Mouse (Mus musculus): Measurements from ENCODE around the gene Scoc. TPM values are rescaled to one million over a fixed set of nuclear protein-coding genes. Genes with fewer than 3 reads are reported as not detected.

Gene Scoc
- polyA plus RNA-seq, 1 experiment from 2014 or later, result 79.9 TPM

DNA sequence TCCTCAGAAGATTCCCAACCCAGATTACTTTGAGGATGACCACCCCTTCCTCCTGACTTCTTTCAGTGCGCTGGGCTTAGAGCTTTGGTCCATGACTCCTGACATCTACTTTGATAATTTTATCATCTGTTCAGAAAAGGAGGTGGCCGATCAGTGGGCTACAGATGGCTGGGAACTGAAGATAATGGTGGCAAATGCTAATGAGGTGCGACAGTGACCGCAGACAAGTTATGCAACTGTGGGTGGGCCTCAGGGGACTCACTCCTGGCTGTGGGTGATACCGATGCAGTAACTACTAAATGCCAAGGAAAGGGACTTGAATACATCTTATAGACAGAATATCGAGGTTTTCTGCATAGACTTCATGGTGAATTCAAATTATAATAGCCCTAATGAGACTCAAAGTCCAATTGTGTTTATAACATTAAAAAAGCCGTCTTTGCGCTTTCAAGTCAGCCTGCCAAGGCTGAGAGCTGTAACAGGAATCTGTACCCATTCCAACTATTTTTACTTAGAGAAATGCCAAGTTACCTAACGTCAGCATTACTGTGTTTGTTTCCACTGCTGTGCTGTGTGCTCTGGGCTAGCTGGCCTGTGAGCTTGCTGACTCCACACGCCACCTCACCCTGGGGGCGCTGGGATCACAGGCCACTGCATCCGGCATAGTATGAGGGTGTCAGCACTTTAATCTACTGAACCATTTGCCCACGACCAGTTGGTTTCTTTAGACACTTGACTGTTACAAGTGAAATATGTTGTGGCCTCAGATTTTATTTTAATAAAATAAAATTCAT lies 35.0 kb downstream of the Scoc start:
- H3K9me3 ChIP-seq (ENCODE audit: control insufficient read depth, low read length), result no peaks in the 10 kb centered on the region
- no peak overlapping the region for H3K9ac ChIP-seq (ENCODE audit: low read length)
- no peak for ATAC-seq (ENCODE audit: insufficient number of reproducible peaks, insufficient read depth, low FRiP score, low read depth)
- H3K27ac ChIP-seq (replicated peaks in 1 of 2; ENCODE audit: control insufficient read depth in 1 of 2, insufficient read depth in 1 of 2, low read depth in 2 of 2, low read length in 2 of 2), result no peak overlapping the region
- 70% methylated on average over 13 of the region's 13 CpGs for WGBS
- H3K4me3 ChIP-seq (ENCODE audit: control insufficient read depth in 1 of 2, insufficient read depth in 1 of 2, low read depth in 1 of 2, low read length in 2 of 2), result no peak overlapping the region
- H3K4me1 ChIP-seq (ENCODE audit: control insufficient read depth in 2 of 2, insufficient read depth in 2 of 2, low read length in 2 of 2), result peaks cover 0 to 8% of the 10 kb centered on the region in 2 experiments; a peak in 1 of 4 replicates
- H3K4me2 ChIP-seq (ENCODE audit: low read length), result no peak overlapping the region
- peaks cover 35% of the 10 kb centered on the region for H3K27me3 ChIP-seq (ENCODE audit: control insufficient read depth, insufficient read depth, low read length)
- H3K36me3 ChIP-seq (ENCODE audit: control insufficient read depth, insufficient read depth, low read length), result no peaks in the 10 kb centered on the region

DNA sequence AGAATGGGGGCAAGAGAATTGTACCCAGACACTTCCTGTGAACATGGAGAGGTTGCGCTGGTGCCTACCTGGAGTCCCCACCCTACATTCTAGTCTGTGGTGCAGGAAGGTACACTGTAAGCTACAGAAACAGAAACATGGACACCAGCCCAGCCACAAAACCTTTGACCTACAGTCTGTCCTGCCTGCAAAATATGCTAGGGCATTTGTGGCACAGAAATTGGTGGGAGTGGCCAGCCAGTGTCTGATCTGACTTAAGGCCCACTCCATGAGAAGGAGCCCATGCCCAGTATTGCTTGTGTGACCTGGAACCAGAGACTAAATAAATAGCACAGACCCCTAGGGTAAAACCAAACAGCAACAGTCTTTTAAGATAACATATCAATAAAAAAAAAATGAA lies 36.8 kb downstream of the Scoc start:
- no peaks in the 10 kb centered on the region for H3K9me3 ChIP-seq (ENCODE audit: control insufficient read depth, low read length)
- H3K27ac ChIP-seq (replicated peaks in 1 of 2; ENCODE audit: control insufficient read depth in 1 of 2, insufficient read depth in 1 of 2, low read depth in 2 of 2, low read length in 2 of 2), result no peak overlapping the region
- no peak overlapping the region for H3K4me2 ChIP-seq (ENCODE audit: low read length)
- no peaks in the 10 kb centered on the region for H3K36me3 ChIP-seq (ENCODE audit: control insufficient read depth, insufficient read depth, low read length)
- H3K27me3 ChIP-seq (ENCODE audit: control insufficient read depth, insufficient read depth, low read length), result peaks cover 35% of the 10 kb centered on the region
- no peak overlapping the region for H3K4me3 ChIP-seq (ENCODE audit: control insufficient read depth in 1 of 2, insufficient read depth in 1 of 2, low read depth in 1 of 2, low read length in 2 of 2)
- WGBS, result 86% methylated on average over 1 of the region's 1 CpGs
- no peak for ATAC-seq (ENCODE audit: insufficient number of reproducible peaks, insufficient read depth, low FRiP score, low read depth)
- H3K9ac ChIP-seq (ENCODE audit: low read length), result no peak overlapping the region
- H3K4me1 ChIP-seq (ENCODE audit: control insufficient read depth in 2 of 2, insufficient read depth in 2 of 2, low read length in 2 of 2), result peaks cover 0 to 3% of the 10 kb centered on the region in 2 experiments; a peak in 1 of 4 replicates

DNA sequence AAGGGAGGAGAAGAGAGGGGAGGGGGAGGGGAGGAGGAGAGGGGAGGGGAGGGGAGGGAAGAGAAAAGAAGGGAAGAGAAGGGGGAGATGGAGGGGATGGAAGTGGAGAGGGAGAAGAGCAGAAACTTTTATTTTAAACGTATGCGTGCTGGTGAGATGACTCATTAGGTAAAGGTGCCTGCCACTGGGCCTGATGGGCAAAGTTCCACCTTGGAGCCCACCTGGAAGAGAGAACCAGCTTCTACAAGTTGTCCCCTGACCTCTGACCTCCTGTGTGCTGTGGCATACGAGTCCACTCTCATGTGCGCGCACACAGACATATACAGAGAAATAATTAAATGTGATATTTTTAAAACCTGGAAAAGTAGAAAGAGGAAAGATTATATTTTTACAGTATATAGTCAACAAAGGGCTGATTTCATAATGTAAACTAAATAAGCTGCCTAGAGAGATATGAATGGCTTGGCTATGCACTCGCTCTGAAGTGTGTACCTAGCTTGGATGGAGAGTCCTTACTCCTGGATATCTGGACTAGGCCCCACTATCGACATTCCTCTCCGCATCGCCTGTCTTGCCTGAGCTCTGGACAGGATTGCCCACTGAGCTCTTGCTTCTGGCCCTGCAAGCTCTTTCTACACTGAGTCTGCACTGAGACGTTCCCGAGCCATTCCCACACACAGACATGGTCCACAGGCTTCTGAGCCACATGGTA lies 39.2 kb downstream of the Scoc start:
- no peak overlapping the region for H3K9ac ChIP-seq (ENCODE audit: low read length)
- 87% methylated on average over 11 of the region's 11 CpGs for WGBS
- no peaks in the 10 kb centered on the region for H3K9me3 ChIP-seq (ENCODE audit: control insufficient read depth, low read length)
- H3K27me3 ChIP-seq (ENCODE audit: control insufficient read depth, insufficient read depth, low read length), result peaks cover 21% of the 10 kb centered on the region
- H3K27ac ChIP-seq (replicated peaks in 1 of 2; ENCODE audit: control insufficient read depth in 1 of 2, insufficient read depth in 1 of 2, low read depth in 2 of 2, low read length in 2 of 2), result no peak overlapping the region
- no peaks in the 10 kb centered on the region for H3K36me3 ChIP-seq (ENCODE audit: control insufficient read depth, insufficient read depth, low read length)
- no peaks in the 10 kb centered on the region for H3K4me1 ChIP-seq (ENCODE audit: control insufficient read depth in 2 of 2, insufficient read depth in 2 of 2, low read length in 2 of 2)
- no peak overlapping the region for H3K4me3 ChIP-seq (ENCODE audit: control insufficient read depth in 1 of 2, insufficient read depth in 1 of 2, low read depth in 1 of 2, low read length in 2 of 2)
- no peak for ATAC-seq (ENCODE audit: insufficient number of reproducible peaks, insufficient read depth, low FRiP score, low read depth)
- H3K4me2 ChIP-seq (ENCODE audit: low read length), result no peak overlapping the region

DNA sequence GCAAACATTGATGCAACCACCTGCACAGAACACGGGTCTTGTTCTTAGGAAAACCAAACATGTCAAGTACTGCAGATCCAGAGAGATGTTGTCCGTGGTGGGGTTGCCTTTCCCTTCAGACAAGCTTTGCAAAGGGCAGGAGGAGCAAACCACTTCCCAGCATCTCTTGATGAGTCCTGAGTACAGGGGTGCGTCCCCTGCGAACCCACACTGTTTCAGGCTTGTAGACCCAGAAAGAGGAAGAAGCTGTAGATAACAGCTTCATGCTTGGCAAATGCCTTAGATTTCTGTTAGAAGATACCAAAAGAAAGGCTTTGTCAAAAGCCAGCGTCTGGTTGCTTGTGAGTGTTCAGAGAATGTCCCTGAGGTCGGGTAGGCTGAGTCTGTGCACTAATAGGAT lies 40.2 kb downstream of the Scoc start:
- H3K9me3 ChIP-seq (ENCODE audit: control insufficient read depth, low read length), result no peaks in the 10 kb centered on the region
- peaks cover 13% of the 10 kb centered on the region for H3K27me3 ChIP-seq (ENCODE audit: control insufficient read depth, insufficient read depth, low read length)
- H3K4me1 ChIP-seq (ENCODE audit: control insufficient read depth in 2 of 2, insufficient read depth in 2 of 2, low read length in 2 of 2), result no peaks in the 10 kb centered on the region
- H3K4me2 ChIP-seq (ENCODE audit: low read length), result no peak overlapping the region
- no peak overlapping the region for H3K9ac ChIP-seq (ENCODE audit: low read length)
- no peak for ATAC-seq (ENCODE audit: insufficient number of reproducible peaks, insufficient read depth, low FRiP score, low read depth)
- 67% methylated on average over 6 of the region's 6 CpGs for WGBS
- no peaks in the 10 kb centered on the region for H3K36me3 ChIP-seq (ENCODE audit: control insufficient read depth, insufficient read depth, low read length)
- H3K27ac ChIP-seq (replicated peaks in 1 of 2; ENCODE audit: control insufficient read depth in 1 of 2, insufficient read depth in 1 of 2, low read depth in 2 of 2, low read length in 2 of 2), result no peak overlapping the region
- H3K4me3 ChIP-seq (ENCODE audit: control insufficient read depth in 1 of 2, insufficient read depth in 1 of 2, low read depth in 1 of 2, low read length in 2 of 2), result no peak overlapping the region

DNA sequence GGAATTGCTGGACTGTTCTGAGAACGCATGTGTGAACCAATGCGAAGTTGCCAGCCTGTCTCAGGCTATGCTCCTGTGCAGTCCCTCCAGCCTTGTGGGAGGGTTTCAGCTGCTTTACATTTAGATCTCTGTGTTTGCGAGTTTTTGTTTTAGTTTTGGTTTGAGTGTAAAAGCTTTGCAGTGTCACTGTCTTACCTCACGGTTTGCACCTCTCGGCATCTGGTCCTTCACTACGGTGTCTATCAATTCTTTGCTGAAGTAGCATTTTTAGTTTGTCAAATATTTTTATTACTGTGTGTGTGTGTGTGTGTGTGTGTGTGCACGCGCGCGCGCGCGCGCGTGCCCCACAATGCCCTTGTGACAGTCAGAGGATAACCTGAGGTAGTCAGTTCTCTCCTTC lies 41.3 kb downstream of the Scoc start:
- Histone ChIP-seq H3K4me2 (ENCODE audit: low read length) (no peak overlapping the region), H3K9ac (ENCODE audit: low read length) (no peak overlapping the region), H3K4me3 (ENCODE audit: control insufficient read depth in 1 of 2, insufficient read depth in 1 of 2, low read depth in 1 of 2, low read length in 2 of 2) (no peak overlapping the region), H3K27me3 (ENCODE audit: control insufficient read depth, insufficient read depth, low read length) (peaks cover 11% of the 10 kb centered on the region), H3K9me3 (ENCODE audit: control insufficient read depth, low read length) (no peaks in the 10 kb centered on the region), H3K27ac (replicated peaks in 1 of 2; ENCODE audit: control insufficient read depth in 1 of 2, insufficient read depth in 1 of 2, low read depth in 2 of 2, low read length in 2 of 2) (no peak overlapping the region), H3K4me1 (ENCODE audit: control insufficient read depth in 2 of 2, insufficient read depth in 2 of 2, low read length in 2 of 2) (no peaks in the 10 kb centered on the region), H3K36me3 (ENCODE audit: control insufficient read depth, insufficient read depth, low read length) (no peaks in the 10 kb centered on the region)
- WGBS, result 91% methylated on average over 15 of the region's 15 CpGs
- no peak for ATAC-seq (ENCODE audit: insufficient number of reproducible peaks, insufficient read depth, low FRiP score, low read depth)

DNA sequence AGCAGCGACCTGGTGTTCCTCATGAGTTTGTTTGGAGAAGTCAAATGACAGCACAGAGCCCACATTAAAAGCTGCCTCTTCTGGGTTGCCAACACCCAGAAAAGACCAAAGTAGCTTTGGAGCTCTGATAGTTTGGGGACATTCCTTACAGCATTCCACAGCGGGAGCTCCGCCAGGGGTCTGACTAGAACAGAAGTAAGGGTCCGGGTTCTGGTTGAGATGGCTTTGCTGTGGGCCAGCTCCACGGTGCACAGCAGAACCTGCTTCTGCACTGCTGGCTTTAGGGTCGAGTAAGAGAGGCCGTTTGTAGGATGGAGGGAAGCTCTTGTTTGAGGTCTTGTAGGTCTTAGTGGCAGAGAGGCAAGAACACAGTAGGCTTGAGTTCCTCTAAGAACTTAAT lies 49.7 kb downstream of the Scoc start:
- H3K4me1 ChIP-seq (ENCODE audit: control insufficient read depth in 2 of 2, insufficient read depth in 2 of 2, low read length in 2 of 2), result no peaks in the 10 kb centered on the region
- H3K4me3 ChIP-seq (ENCODE audit: control insufficient read depth in 1 of 2, insufficient read depth in 1 of 2, low read depth in 1 of 2, low read length in 2 of 2), result no peak overlapping the region
- H3K36me3 ChIP-seq (ENCODE audit: control insufficient read depth, insufficient read depth, low read length), result no peaks in the 10 kb centered on the region
- no peak overlapping the region for H3K9ac ChIP-seq (ENCODE audit: low read length)
- H3K27me3 ChIP-seq (ENCODE audit: control insufficient read depth, insufficient read depth, low read length), result peaks cover 11% of the 10 kb centered on the region; the same call in 1 of the 2 replicates
- no peak overlapping the region for H3K27ac ChIP-seq (replicated peaks in 1 of 2; ENCODE audit: control insufficient read depth in 1 of 2, insufficient read depth in 1 of 2, low read depth in 2 of 2, low read length in 2 of 2)
- ATAC-seq (ENCODE audit: insufficient number of reproducible peaks, insufficient read depth, low FRiP score, low read depth), result no peak
- WGBS, result 48% methylated on average over 7 of the region's 7 CpGs
- no peak overlapping the region for H3K4me2 ChIP-seq (ENCODE audit: low read length)
- H3K9me3 ChIP-seq (ENCODE audit: control insufficient read depth, low read length), result no peaks in the 10 kb centered on the region

DNA sequence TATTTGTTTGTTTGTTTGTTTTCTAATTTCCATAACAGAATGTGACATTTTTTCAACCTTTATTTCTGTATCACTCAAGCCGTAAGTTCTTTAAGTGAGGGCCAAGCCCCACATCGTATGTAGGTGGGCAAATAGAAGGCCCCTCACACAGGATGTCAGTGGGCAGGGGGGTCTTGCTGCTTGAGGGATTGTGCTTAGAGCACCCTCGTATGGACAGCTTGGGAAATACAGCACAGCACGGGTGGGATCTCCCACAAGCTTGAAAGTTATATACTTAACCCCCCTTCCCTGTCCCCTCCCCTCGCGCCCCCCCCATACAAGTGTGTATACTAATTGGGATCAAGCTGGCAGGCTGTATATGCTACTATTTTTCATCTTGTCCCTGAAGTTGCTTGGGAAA lies 51.4 kb downstream of the Scoc start:
- H3K36me3 ChIP-seq (ENCODE audit: control insufficient read depth, insufficient read depth, low read length), result no peaks in the 10 kb centered on the region
- no peaks in the 10 kb centered on the region for H3K9me3 ChIP-seq (ENCODE audit: control insufficient read depth, low read length)
- no peak overlapping the region for H3K4me3 ChIP-seq (ENCODE audit: control insufficient read depth in 1 of 2, insufficient read depth in 1 of 2, low read depth in 1 of 2, low read length in 2 of 2)
- 35% methylated on average over 6 of the region's 6 CpGs for WGBS
- no peaks in the 10 kb centered on the region for H3K4me1 ChIP-seq (ENCODE audit: control insufficient read depth in 2 of 2, insufficient read depth in 2 of 2, low read length in 2 of 2)
- H3K27me3 ChIP-seq (ENCODE audit: control insufficient read depth, insufficient read depth, low read length), result peaks cover 11% of the 10 kb centered on the region; the same call in 1 of the 2 replicates
- no peak for ATAC-seq (ENCODE audit: insufficient number of reproducible peaks, insufficient read depth, low FRiP score, low read depth)
- no peak overlapping the region for H3K9ac ChIP-seq (ENCODE audit: low read length)
- no peak overlapping the region for H3K4me2 ChIP-seq (ENCODE audit: low read length)
- H3K27ac ChIP-seq (replicated peaks in 1 of 2; ENCODE audit: control insufficient read depth in 1 of 2, insufficient read depth in 1 of 2, low read depth in 2 of 2, low read length in 2 of 2), result no peak overlapping the region
